Mouse (Mus musculus): ENCODE data around the gene Dapk1.

The Dapk1 gene

DNA sequence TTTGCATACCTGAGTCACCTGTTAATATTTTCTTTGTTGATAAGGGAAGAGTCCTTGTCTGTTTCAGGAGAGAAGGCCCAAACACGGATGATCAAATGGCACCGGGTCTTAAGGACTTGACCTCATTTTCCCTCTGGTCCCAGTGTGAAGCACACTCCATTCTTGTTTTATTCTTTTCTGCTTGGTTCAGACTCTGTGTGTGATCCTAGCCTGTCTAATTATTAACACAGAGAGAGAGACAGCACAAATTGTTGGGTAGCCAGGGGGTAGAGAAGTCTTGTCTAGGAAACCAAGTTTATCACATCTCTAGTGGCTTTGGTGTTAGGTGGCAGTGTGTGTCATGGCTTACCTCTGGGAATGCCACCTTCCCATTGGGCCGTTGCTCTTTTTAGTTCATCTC lies 62.3 kb downstream of the Dapk1 start:
- no peak for DNase-seq (ENCODE audit: low read depth, low spot score)

DNA sequence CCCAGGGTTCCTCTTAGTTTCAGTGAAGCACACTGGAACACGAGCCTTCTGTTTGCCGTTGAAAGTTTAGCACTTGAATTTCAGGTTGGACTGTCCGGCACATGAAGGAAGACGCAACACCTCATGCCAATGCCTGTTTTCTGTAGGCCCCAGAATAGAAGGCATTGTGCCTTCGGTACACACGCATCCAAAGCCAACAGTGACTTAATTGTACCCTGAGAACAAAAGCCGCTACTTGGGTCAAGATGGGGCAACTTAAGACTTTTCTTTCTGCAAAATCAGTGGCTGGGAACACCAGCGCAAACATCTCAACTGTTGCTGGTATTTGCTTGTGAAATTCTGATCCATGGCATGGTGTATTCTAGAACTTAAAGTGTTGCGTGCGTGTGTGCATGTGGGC lies 63.1 kb downstream of the Dapk1 start:
- DNase-seq (ENCODE audit: low read depth, low spot score), result no peak

DNA sequence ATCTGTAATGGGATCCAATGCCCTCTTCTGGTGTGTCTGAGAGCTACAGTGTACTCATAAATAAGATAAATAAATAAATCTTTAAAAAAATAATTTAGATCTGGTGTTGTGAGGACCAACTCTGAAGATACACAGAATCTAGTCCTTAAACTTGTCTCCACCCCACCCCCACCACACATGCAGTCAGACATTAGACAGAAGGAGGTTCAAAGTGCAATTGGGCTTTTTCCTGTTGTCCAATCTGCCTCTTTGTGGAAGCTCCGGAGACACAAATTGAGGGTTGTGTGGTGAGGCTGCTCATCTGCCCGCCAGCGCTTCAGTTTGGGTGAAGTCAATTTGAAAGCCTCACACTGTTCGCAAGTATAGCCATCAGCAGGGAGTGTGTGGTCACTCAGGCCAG lies 63.7 kb downstream of the Dapk1 start:
- DNase-seq (ENCODE audit: low read depth, low spot score), result no peak

DNA sequence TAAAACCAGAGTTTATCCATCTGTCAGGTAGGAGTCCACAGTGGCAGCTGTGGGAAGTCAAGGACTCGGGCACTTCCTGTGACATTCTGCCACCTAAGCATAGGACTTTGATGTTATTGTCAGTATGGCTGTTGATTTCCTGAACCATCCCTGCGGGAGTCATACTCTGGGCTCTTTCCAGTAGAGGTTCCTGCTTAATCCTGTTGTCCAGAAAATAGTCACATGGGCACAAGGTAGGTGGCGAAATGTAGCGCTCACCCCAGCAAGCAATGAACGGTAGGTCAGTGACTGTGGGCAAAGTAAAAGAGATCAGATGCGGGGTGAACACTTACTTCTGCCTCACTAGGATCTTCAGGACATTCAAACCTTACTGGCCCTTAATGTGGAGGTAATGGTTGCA lies 66.3 kb downstream of the Dapk1 start:
- no peak for DNase-seq (ENCODE audit: low read depth, low spot score)

DNA sequence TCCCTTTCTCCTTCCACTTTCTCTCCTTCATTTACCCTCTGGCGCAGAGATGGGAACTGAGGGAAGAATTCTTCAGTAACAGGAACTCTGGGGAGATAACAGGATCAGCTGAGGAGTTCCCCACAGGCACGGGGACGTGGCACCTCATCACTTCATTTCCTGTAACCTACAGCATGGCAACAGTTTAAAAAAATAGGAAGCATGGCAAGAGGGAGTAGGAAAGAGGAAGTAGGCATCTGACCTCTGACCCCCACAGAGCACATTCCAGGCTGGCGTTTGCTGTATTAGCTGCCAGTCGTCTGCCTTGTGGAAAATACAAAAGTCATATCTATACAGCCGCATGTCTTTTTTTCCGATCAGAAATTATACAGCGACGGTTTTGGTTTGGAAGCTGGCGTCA lies 68.9 kb downstream of the Dapk1 start:
- no peak for DNase-seq (ENCODE audit: low read depth, low spot score)

DNA sequence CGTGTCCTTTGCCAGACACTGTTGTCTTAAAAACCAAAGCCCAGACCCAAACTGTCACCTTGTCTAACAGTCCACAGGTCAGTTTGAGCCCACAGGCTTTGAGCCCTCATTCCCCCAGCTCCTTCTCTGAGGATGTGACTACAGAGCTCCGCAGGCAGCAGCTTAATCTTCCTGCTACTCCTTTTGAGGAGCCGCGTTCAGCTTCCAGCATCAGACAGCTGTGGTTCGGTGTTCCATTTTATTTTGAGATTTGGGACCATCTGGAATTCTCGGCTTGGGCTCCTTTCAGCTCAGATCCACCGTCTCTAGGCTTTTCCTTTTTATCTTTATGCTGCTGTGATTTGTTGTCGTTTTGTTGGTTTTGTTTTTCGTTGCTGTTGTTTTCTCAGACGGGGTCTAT lies 69.5 kb downstream of the Dapk1 start:
- no peak for DNase-seq (ENCODE audit: low read depth, low spot score)

DNA sequence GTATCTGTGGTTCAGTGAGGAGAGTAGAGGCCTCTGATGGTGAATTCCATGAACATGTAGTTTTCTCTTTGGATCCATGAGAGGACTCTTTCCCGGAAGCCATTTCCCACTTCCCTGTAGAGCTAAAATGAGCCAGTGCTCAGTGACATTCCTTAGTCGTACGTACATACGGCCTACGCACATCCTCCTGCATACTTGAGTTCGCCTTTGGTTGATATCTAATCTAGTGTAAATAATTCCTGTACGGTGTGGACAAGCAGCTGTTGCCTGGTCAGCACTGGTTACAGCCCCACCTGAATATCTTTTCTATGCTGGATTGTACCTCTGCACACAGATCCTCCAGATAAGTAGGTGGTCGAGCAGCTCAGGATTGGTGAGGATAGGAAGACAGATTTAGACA lies 70.5 kb downstream of the Dapk1 start:
- no peak for DNase-seq (ENCODE audit: low read depth, low spot score)

DNA sequence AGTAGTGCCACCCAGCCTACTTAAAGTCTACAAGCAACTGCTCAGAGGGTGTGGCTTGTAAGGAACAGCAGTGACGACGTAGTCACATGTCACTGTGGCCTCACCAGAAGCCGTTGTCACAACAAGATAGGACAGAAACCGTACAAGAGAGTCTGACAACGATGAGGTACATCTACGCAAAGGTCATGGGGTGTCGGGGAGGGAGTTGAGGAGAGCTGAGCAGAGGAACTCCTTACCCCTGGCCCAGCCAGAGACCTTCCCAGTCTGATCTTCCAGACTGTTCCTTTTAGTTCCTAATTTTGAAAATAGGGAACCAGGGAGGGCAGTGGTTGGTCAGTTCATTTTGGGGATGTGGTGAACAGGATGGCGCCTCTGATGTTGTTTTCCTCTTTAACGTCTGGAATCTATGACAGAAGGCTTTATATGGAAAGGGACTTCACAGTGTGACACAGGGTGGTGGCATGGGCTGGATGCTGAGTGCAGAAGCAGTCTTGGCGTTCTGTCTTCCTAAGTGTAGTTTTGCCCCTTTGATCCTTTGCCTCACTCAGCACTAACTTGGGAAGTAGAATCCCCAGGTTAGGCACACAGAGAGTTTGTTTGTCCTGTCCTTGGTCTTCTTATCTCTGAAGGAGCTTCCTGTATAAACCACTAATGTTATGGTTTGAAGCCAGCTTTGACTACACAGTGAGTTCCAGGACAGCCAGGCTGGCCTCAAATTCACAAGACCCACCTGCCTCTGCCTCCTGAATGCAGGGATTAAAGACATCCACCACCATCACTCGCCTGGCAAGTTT lies 71.3 kb downstream of the Dapk1 start:
- DNase-seq (ENCODE audit: low read depth, low spot score), result no peak

DNA sequence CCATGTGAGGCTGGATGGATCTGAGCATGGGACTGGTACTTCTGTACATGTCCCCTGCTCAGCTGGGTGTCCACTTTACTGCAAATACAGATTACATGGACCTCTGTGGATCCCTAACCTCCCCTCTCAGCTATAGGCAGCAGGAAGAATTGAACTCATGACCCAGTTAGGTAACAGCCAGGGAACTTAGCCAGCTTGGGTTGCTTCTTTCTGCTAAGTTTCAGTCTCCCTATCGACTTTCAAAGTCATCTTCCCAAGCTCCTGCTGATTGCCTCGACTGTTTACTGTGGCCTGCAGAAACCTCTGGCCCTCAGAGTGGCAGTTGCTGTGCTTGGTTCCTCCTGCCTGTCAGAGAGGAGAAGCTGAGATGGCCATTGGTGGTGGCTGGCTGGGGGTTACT lies 72.6 kb downstream of the Dapk1 start:
- no peak for DNase-seq (ENCODE audit: low read depth, low spot score)

DNA sequence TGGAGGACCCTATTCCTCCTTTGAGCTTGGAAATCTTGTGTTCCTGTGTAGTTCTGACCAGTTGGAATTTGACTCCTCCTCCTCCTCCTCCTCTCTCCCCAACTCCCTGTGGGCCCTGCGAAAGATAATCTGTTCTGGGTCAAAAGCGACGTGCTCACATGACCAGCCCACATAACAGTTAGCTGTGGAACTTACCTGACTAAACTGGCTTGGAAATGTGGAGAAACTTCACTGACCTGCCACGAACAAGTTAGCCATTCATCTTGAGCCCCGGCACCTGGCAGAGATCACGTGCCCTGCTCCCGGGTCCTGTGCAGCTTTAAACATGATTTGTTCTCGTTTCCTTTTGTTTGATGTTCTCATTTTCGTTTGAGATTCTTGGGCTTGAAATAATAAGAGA lies 73.2 kb downstream of the Dapk1 start:
- no peak for DNase-seq (ENCODE audit: low read depth, low spot score)

DNA sequence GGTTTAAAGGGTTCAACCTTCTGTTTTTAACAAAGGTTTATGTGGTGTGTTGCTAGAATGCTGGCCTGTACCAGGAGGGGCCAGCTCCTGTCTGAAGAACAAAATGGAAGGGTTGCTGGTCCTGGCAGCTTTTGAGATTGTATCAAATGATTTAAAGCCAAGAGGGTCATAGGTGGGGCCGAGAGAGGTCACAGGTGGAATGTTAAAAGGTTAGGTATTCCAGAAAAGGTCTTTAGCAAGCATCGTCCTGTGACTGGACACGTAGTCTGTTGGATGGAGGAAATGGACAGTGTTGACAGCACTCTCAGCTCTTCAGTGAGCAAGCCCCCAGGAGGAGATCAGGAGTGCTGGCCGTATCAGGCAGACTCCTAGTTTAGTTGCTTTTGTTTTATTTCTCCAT lies 73.7 kb downstream of the Dapk1 start:
- no peak for DNase-seq (ENCODE audit: low read depth, low spot score)

DNA sequence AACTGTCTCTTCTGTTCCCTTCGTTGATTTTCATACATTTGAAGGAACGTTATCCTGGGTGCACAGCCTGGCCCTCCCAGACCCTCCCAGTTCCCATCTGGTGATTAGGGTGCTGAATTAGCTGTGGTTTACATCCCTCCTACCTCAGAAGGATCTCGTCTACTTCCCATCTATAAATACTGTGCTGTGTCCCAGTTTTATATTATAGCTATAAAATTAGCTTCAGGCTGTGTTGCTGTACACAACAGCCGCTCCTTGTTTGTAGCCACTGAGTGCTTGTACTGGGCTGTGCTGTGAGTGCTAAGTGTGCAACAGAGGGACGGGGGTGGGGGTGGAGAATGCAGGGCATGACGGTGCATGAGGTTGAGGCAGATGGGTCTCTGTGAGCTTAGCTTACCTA lies 77.2 kb downstream of the Dapk1 start:
- DNase-seq (ENCODE audit: low read depth, low spot score), result no peak

DNA sequence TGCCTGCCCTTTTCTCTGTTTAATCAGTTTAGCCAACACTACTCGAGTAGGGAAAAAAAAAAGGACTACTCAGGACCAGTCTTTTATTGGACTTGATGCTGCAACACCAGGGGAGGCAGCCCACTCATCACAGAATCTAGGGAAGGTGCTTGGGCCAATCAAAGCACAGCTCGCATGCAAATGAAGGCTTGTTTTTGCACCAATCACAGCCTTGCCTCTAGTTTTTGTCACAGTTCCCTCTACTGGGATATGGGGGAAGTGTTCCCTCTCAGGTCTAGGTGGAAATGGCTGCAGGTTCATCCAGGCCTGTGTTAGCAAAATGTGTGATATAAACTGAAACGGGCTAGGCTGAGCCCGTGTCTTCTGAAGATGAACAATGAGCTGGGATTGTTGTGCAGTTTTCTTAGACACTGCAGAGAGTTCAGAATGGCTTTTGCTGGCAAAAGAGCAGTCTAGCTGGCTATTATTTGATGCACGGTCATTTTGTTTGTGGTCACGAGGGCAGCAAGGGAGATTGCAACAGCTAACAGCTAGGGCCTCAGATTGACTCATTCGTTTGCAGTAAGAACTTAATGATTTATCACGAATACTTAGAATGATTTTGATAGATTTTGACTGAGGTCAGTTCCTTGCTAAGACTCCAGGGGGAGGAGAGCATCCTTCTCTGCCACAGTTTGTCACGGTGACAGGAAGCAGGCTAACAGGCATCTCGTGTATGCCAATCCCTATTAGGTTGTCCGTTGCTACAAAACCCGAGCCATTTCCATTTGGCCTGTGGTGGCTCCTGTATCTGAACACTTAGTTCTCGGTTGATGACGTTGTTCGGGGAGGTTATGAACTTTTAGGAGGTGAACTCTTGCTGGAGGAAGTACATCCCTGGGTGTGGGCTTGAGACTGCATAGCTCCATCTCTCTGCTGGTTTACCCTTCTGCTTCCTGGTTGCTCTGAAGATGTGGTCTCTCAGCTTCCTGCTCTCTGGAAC lies 81.3 kb downstream of the Dapk1 start:
- no peak for DNase-seq (ENCODE audit: low read depth, low spot score)

DNA sequence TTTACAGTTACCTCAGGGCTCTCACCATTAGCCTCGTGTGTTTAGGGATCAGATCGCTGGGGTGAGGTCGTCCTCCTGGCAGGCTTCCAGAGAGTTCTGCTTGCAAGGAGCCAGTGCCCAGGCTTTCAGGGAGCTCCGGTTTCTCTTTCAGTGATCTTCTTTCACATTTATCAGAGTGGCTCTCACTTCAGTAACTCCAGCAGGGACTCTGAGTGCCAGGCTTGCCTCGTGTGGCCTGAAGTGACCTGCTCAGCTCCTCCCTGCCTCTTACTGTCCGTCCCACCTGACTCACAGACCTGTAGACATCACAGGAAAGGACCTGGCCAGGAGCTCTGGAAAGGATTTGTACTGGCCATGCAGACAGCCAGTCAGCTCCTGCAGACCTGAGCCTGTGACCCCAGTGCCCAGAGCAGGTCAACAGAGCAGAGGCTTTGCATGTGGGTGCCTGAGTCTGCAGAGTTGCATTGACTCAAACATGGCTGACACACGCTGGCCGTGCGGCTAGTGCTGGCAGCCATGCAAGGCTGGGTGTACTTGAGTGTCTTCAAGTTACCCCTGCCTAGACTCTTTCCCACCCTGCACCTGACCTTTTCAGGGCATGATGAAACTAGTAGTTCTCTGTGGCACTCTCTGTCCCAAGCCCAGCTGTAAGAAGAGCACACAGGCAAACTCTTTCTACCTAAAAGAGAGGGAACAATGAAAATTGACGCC lies 82.5 kb downstream of the Dapk1 start:
- no peak for DNase-seq (ENCODE audit: low read depth, low spot score)

DNA sequence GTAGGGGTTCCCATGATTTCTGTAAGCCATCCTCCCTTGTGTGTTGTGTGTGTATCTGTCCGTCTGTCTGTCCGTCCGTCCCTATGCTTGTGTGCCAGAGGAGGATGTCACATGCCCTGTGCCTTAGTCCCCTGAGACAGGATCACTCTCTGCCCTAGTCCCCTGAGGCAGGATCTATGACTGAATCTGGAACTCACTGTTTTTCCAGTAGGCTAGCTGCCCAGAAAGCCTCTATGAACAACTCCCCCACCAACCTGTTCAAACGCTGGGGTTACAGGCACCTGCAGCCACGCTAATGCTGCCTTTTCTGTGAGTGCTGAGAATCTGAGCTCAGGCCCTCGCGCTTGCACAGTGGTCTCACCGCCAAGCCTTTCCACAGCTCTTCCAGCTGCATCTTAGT lies 83.1 kb downstream of the Dapk1 start:
- DNase-seq (ENCODE audit: low read depth, low spot score), result no peak

DNA sequence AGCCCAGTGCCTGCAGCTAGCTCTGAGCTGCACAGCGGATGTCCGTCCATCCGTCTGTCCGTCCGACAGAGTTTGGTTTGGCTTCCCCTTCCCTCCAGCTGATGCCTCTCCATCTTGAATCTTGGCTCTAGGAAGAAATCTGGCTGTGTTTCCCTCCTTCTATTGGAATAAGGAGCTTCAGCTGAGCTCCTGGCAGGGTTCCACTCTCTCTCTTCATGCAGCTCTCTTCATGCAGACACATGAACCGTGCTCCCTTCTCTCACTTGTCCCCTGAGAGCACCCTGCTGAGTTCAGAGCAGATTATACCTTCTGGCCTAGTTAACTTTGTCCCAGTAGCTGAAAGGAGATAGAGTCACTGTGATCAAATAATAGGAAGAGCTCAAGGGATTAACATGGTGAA lies 83.5 kb downstream of the Dapk1 start:
- no peak for DNase-seq (ENCODE audit: low read depth, low spot score)

DNA sequence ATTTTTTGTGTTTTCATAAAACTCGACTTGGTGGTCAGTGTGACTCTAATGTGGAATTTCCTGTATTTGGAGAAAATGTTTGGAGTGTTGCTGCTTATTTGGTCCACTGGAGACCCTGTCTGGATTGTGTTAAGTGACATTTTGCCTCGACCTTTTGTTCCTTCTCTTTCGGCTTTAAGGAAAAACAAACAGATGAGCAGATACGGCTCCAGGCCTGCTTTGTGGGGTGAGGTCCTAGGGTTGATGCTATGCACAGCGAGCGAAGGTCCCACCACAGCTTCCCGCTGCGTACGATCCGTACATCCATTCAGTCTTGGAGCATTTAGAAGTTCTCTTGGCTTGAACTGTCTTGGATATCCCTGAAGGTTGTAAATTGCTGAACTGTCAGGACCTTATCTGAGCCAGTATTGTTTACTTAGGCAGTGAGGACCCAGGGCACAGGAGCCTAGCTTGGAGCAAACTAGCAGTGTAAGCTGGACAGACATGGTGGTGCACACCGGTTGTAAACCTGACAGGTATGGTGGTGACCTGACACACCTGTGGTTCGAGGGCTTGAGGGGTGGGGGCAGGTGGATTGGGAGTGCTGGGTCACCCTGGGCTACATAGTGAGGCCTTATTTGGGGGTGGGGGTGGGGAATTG lies 84.4 kb downstream of the Dapk1 start:
- DNase-seq (ENCODE audit: low read depth, low spot score), result no peak

DNA sequence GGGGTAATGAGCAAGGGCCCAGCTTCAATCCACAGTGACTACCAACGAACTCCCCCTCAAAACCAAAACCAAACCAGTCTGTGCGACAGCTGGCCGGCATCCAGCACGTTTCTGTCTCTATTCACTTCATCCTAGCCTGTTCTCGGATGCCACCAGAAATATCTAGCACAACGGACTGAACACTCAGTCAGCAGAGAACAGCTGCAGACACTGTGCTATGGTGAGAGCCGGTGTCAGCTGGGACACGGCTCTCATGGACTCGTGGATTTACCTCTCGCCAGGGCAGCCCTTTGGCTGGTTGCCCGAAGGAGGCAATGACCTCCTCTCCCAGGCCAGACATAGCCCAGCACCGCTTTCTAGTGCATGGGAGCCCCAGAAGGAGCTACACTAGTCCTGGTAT lies 85.2 kb downstream of the Dapk1 start:
- no peak for DNase-seq (ENCODE audit: low read depth, low spot score)

DNA sequence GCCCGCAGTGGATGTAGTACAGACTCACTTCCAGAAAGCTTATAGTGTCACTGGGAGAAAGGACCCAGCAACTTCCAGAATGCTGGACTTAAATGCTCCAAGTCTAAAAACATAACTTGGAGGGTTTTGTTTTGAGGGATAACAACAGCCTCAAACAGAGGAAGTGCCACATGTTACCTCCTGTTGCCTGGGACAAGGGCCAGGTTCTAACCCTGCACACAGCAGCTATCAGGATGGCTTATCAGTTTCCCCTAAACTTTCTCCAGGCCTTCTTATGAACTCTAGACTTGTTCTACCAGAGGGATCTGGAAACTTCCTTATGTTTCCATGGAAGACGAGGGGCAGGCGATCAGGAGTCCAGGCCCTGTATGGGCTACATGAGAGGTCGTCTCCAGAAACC lies 85.7 kb downstream of the Dapk1 start:
- no peak for DNase-seq (ENCODE audit: low read depth, low spot score)

DNA sequence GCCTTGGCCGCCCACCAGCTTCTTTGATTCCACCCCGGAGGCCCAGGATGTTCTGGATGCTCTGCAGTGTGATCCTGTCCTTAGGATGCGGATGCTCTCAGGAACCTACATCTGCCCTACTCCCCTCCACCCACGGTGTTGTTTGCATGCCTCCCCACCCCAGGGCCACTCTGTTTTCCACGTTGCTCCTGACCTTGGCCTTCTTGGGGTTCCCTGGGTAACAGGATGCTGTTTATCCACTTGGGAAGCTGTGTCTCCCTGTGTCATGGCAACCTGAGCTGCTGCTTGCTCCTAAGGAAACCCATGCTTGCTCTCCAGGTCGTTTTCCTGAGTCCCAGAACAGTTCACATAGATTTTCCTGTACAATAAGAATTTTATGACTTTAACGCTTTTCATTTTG lies 86.1 kb downstream of the Dapk1 start:
- DNase-seq (ENCODE audit: low read depth, low spot score), result no peak

DNA sequence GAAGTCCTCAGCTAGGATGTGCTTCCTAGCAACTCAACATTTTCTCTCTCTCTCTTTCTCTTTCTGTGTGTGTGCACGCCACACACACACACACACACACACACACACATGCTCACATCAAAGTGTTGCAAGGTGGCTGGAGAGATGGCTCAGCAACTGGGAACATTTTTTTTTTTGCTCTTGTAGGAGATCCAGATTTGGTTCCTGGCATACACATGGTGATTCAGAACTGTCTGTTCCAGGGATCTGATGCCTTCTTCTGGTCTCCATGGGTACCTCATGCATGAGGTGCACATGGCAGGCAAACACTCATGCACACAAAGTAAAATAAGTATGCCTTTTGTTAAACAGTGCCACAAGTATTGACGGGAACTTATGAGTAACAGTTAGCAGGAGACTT lies 89.2 kb downstream of the Dapk1 start:
- DNase-seq (ENCODE audit: low read depth, low spot score), result no peak

DNA sequence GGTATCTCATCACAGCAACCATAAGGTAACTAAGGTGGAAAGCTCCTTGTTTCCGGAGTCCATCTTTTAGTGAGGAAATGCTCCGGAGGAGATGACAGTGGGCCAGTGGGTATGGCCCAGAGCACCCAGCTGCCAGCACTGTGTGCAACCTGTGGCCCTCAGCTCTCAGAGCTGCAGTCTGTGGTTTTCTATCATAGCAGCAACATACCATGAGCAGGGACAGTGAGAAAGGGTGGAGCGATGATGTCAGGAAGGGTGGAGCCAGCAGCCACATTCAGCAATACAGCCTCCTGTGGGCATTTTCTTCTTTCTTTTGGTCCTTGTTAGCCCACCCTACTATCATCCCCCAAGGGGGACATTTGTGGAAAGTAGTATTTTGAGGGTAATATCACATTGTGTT lies 90.2 kb downstream of the Dapk1 start:
- DNase-seq (ENCODE audit: low read depth, low spot score), result no peak
